Mouse (Mus musculus) spleen, postnatal 4 days (tissue): ENCODE data around the gene Magi2.

Experiments used
- DNase-seq, 2 experiments: peaks; one replicate each; pipeline ENCODE4 v3.0.0; 2022; ENCODE audit warnings: low spot score in 2 of 2

The Magi2 gene

GRCm38 (mm10) chr5:19746865-19747514, 520.2 kb downstream of the Magi2 start:
- no peak for DNase-seq

GRCm38 (mm10) chr5:19747631-19748030, 520.8 kb downstream of the Magi2 start:
- no peak for DNase-seq

- no peak for DNase-seq
Measured at GRCm38 (mm10) chr5:19779224-19779623, 552.4 kb downstream of the Magi2 start.

GRCm38 (mm10) chr5:19780076-19780475, 553.2 kb downstream of the Magi2 start:
- no peak for DNase-seq

- no peak for DNase-seq
Measured at GRCm38 (mm10) chr5:19785320-19785719, 558.5 kb downstream of the Magi2 start.

GRCm38 (mm10) chr5:19787522-19788144, 560.8 kb downstream of the Magi2 start:
- no peak for DNase-seq

- DNase-seq: no peak
Measured at GRCm38 (mm10) chr5:19803052-19803769, 576.4 kb downstream of the Magi2 start.

- no peak for DNase-seq
Measured at GRCm38 (mm10) chr5:19822502-19822901, 595.7 kb downstream of the Magi2 start.

GRCm38 (mm10) chr5:19825943-19826342, 599.1 kb downstream of the Magi2 start:
- DNase-seq: no peak

GRCm38 (mm10) chr5:19829341-19829740, 602.5 kb downstream of the Magi2 start:
- DNase-seq: no peak

GRCm38 (mm10) chr5:19862854-19863253, 636.0 kb downstream of the Magi2 start:
- no peak for DNase-seq

GRCm38 (mm10) chr5:19870406-19870805, 643.6 kb downstream of the Magi2 start:
- DNase-seq: no peak

GRCm38 (mm10) chr5:19891693-19892092, 664.9 kb downstream of the Magi2 start:
- no peak for DNase-seq

- DNase-seq: no peak
Measured at GRCm38 (mm10) chr5:19895893-19896292, 669.1 kb downstream of the Magi2 start.

- no peak for DNase-seq
Measured at GRCm38 (mm10) chr5:19901625-19902024, 674.8 kb downstream of the Magi2 start.

GRCm38 (mm10) chr5:19906636-19907035, 679.8 kb downstream of the Magi2 start:
- DNase-seq: no peak

GRCm38 (mm10) chr5:19907381-19907982, 680.6 kb downstream of the Magi2 start:
- DNase-seq: no peak

GRCm38 (mm10) chr5:19907983-19908705, 681.3 kb downstream of the Magi2 start:
- no peak for DNase-seq

- no peak for DNase-seq
Measured at GRCm38 (mm10) chr5:19908706-19909060, 681.8 kb downstream of the Magi2 start.

GRCm38 (mm10) chr5:19909071-19909470, 682.2 kb downstream of the Magi2 start:
- DNase-seq: no peak

- DNase-seq: no peak
Measured at GRCm38 (mm10) chr5:19909664-19910063, 682.8 kb downstream of the Magi2 start.

- no peak for DNase-seq
Measured at GRCm38 (mm10) chr5:19932102-19932501, 705.3 kb downstream of the Magi2 start.
